Mouse (Mus musculus) NIH3T3 (cell line): ENCODE results near the gene Ppm1l.
"Not testable (repeated sequence)": the region's sequence is repeated elsewhere in the genome, so short reads cannot be mapped to it uniquely, and the experiment has no call there.

Source experiments
- DNase-seq: peaks from one replicate; pipeline ENCODE4 v3.0.0-alpha.2; 2012; ENCODE audit warnings: low read depth

Gene Ppm1l

GRCm38 (mm10) chr3:69373544-69374306, 57.1 kb downstream of the Ppm1l start:
- DNase-seq = peak; percentile 24

- no peak for DNase-seq
Observed at GRCm38 (mm10) chr3:69374538-69374937, 57.9 kb downstream of the Ppm1l start.

DNA sequence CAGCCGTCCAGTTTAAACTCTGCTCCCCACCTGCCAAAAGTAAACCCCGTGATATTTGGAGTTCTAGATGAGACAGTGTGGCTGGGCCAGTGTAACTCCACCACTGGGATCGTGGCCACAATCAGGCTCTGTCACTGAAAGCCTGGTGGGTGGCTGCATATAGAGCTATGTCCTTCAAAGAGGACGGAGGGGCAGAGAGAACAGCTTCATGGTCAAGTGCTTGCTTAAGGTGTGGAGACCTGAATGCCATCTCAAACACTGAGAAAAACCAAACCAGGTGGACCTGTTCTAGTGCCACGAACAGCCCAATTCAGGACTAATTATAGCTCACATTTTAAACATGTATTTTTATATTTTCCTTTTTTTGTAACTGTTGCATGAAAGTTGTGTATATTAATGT, 58.3 kb downstream of the Ppm1l start:
- DNase-seq = no peak

DNA sequence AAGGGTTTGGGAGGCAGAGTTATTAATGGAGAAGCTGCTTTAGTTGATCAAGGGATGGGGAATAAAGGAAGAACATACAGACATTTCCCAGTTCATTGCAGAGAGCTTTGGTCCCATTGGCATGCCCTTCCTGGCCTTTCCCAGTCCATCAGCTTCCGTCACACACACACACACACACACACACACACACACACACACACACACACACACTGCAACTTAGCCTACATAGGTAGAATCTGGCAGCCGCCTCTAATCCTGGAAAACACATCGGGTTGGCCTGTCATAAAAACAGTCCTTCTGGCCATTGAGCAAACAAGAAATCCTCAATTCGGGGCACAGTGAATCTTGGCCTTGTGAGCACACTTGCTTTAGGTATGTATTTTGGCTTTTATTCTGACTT, 64.6 kb downstream of the Ppm1l start:
- DNase-seq = no peak

DNA sequence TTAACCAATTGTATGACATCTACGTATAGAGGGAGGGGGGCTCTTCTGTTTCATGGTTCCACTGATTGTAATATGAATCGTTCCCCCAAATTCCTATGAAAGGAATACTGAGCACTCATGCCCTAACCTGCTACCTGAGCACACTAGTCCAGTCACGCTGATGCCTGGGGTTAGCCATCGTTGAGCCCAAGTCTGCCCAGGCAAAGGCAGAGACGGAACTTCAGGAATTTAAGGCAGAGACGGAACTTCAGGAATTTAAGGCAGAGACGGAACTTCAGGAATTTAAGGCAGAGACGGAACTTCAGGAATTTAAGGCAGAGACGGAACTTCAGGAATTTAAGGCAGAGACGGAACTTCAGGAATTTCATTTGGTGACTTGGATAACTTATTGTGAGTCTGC, 75.2 kb downstream of the Ppm1l start:
- DNase-seq = not testable (repeated sequence)

DNA sequence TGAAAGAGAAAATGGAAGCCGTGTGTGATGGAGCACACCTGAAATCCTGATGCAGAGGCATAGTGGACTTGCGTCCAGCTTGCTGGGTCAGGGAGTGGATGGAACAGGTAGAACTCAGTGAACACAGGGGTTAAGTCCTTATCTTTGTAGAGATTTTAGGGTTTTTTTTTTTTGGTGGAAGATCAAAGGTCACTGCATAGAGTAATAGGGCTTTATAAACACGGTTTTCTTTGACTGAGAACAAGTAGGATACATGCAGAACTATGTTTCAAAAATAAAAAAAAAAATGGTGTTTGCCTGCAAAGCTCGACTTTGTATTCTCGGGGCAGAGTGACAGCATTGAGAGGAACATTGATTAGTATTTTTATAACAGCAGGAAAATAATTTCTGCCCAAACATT, 75.6 kb downstream of the Ppm1l start:
- no peak for DNase-seq

DNA sequence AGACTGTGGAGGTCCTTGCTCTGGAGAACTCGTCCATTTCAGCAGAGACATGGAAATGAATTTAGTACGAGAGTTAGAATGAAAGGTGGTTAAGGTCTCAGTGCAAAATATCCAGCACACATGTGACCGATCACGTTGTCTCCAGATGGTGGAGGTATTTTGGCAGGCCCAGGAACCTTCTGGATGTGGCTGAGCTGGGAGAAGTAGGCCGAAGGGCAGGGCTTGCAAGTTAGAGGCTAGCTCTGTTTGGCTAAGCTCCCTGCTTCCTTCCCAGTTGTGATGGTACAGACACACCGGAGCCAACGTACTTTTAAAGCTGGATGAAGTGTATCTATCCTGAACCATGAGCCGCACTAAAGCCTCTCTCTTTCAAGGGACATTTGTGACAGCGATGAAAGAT, 76.4 kb downstream of the Ppm1l start:
- DNase-seq = no peak

DNA sequence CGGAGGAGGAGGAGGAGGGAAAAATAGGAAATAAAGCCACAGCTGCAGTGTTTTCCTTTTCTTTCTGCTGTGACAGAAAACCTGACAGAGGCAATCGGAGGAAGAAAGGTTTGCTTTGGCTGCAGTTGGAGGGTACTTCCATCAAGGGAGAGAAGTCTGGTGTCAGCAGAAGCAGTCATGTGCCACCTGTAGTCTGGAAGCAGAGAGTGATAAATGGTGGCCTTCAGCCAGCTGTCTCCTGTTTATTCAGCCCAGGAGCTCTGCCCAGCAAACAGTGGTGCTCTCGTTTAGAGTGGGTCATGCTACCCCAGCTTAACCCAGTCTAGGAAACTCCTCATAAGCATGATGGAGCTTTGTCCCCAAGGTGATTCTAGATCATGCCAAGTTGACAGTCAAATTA, 77.3 kb downstream of the Ppm1l start:
- no peak for DNase-seq

DNA sequence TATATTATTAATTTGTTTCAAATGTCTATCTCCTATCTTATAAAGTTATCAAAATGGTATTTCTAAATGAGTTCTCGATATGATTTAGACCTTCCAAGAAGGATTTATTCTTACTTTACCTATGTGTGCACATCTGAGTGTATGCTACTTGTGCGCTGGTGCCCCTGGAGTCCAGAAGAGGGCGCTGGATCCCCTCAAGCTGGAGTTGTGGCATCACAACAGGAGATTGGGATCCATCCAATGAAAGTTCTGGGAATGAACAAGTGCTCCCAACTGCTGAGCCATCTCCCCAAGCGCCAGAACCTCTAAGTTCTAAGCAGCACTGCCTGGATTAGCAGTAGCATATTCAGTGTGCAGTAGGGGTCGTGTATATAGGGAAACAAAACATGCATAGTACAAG, 78.4 kb downstream of the Ppm1l start:
- DNase-seq = no peak

GRCm38 (mm10) chr3:69397733-69398132, 81.1 kb downstream of the Ppm1l start:
- peak; percentile 19 for DNase-seq

DNA sequence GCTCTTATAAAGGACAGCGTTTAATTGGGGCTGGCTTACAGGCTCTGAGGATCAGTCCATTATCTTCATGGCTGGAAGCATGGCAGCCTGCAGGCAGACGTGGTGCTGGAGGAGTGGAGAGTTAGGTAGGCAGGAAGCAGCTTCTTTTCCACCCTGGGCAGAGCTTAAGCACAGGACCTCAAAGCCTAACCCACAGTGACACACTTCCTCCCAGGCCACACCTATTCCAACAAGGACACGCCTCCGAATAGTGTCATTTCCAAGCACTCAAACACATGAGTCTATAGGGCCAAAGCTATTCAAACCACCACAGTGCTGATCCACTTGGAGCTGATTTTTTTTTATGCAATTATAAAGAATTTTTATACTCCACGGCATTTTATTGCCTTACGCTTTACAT, 82.7 kb downstream of the Ppm1l start:
- DNase-seq = no peak

DNA sequence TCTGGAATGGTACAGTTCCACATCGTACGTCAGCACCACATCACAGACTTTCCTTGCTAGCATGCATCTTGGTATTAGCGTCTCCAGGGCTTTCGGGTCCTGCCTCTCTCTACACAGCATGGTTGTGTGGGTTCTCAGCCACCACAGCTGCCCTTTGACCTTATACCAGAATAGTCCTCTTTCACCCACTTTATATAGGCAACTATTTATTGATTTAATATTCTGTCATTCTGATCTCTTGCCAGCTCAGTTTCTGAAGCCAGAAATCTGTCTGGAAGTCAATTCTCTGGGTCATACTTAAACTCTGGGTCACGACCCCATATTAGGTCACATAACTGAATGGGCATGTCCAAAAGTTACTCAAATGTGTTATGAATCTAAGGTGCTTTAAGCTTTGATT, 86.5 kb downstream of the Ppm1l start:
- DNase-seq = peak; percentile 22

DNA sequence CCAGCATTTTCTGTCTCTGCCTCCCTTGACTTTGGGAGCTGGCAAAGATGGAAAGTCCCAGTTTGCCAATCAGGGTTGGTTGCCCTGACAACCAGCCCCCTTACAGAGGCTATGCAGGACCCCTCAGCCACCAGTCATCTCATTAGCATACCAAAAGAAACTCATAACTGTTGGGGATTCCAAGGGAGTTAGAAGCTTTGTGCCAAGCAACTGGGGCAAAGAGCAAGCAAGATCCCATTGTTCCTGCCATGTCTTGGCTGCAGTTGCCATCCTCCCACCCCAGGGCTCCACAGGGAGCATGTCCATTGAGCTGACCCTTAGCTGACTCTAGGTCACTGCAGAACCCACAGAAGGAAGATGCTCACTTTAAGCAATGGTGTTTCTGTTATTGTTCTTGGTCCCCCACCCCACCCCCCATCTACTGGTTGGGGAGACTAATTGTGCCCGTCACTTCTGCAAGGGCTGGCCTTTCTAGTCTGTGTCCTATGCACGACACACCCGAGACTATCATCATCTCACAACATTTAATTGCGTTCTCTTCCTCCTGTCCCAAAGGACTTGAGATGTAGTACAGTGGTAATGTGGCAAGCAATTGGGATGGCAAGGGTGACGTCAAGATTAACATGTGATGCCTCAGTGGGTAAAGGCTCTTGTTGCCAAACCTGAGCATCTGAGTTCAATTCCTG, 89.7 kb downstream of the Ppm1l start:
- DNase-seq = no peak

DNA sequence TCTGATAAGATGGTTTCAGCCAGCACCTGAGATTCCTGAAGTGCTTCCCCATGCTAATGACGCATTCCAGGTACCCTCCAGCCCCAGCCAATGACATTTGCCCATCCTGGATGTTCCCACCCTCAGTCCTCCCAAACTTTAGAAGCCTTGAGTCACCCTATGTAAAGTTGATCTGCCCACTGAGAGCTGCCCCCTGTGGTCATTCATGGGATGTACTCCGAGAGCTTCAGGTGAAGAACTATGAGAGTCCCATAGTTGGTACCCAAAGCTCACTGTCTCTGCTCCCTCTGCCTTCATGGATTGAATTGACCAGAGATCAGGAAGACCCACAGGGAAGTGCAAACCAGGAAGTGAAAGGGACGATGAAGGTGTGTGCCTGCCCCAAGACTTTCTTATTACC, 91.4 kb downstream of the Ppm1l start:
- DNase-seq = no peak

DNA sequence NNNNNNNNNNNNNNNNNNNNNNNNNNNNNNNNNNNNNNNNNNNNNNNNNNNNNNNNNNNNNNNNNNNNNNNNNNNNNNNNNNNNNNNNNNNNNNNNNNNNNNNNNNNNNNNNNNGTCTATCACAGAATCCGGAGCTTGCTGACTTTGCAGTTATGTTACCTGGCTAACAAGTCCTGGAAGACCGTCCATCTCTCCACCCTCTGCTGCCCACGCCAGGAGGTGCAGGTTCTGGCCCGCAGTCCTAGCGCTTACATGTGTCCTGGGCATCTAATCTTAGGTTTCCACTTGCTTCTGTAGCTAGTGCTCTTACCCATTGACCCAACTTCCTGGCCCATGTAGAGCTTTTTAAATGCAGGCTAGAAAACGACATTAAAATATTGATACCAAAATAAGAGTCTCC, 99.5 kb downstream of the Ppm1l start:
- DNase-seq = no peak

GRCm38 (mm10) chr3:69422741-69423140, 106.1 kb downstream of the Ppm1l start:
- DNase-seq = peak; percentile 54

DNA sequence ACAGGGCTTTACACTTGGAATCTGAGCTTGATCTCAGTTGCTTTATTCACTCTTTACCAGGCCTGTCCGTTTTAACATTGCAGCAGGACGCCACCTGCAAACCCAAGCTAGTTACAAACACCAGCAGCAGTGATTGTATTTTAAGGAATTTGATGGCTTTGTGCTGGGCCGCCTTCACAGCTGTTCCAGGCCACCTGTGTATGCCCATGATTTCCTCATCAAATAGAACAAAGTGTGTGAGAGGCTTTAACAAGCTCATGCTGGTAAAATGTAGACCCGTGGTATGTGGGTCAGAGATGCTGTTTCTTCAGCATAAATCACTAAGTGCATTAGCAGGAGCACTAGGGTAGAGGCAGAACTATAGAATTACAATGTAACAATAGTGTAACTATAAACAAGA, 106.7 kb downstream of the Ppm1l start:
- no peak for DNase-seq

DNA sequence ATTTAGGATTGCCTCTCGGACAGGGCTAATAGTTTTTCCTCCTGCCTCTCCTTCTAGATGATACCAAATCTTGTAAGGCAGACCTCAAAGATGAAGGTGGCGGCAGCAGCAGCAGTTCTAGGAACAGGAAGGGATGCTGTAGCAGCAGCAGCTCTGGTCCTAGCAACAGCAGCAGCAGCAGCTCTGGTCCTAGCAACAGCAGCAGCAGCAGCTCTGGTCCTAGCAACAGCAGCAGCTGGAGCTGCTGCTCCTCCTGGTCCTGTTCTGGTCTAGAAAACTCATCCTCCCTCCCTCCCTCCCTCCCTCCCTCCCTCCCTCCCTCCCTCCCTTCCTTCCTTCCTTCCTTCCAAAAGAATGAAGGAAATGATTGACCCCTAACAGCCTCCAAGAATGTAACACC, 108.1 kb downstream of the Ppm1l start:
- DNase-seq = not testable (repeated sequence)

DNA sequence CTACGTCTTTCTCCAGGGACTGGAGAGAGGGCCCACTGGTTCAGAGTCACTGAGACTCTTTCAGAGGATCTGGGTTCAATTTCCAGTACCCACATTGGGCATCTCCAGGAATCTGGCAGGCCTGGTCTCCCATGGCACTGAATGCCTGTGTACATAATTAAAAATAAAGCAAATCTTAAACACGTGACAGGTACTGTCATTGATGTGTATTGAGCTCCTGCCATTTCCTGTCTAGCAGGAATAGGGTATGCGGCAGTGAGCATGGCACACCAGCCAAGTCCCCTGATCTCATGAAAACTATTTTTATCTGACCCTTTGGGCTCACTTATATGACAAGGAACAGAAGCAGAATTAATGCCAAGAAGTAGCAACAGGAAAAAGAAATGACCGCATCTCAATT, 110.6 kb downstream of the Ppm1l start:
- DNase-seq = no peak

- DNase-seq = no peak
Observed at GRCm38 (mm10) chr3:69428221-69428620, 111.6 kb downstream of the Ppm1l start.

DNA sequence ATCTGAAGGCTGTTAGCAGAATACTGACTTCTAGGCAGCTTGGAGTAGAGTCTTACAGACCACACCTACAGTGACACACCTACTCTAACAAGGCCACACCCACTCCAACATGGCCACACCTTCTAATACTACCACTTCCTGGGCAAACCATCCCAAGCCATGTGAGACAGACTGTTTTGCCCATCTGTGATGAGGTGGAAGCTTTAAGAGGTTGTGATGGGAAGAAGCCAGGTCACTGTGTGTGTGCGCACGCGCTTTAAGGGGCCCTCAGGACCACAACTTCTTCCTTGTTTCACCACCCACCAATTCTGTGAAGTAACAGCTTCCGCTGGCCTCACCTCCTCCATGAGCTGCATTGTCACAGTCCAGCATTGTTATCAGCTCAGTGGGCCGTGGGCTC, 112.7 kb downstream of the Ppm1l start:
- no peak for DNase-seq

DNA sequence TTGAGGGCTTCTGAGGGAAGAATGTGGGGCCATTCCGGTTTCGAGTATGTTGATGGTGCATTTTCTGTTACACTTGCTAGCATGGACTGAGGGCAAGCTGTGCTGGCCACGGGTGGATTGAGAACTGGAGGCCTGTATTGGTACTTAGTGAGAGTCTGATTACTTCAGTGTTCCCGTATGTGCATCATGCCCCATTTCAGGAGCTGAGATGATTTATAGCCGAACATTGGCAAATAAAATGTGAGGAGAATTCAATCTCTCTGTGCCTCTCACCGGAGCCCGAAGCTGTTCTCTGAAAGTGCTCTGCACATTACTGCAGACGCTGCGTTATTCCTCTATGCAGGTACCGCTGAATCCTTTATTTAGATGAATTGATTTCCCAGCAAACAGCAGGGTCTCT, 116.9 kb downstream of the Ppm1l start:
- DNase-seq = no peak

DNA sequence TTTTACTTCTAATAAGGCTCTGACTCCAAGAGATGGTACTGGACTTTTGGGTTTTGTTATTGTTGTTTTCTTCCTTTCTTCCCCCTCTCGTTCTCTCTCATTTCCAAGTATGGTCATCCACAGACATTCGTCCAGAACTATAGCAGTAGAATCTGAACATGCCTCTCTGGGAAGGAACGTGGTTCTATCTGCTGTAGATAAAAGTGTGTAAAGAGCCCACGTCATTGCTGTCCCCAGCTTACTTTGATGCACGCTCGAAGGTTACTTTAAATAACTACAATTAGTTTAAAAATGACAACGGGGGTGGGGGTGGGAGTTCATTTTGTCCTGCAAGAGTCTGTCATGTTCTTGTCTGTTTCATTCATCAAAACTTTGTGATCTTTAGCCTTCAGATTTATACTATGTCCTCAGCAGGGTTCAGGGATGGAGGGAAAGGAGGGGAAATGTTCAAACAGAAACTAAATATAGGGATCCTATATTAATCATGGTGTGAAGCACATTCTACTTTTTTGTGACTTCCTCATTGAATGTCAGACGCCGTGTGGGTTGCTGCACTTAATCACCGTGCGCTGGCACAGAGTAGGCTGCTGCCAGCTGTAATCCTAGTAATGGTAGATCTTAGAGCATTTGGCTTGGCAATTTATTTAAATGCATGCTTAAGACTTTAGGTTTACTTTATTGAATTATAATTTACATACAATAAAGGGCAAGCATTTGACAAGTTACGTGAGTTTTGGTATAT, 122.3 kb downstream of the Ppm1l start:
- DNase-seq = no peak
